Mouse (Mus musculus) cerebellum, postnatal 14 days (tissue): Measurements from ENCODE around the gene Syngr1.

ENCODE experiments used
- DNase-seq, 2 experiments: peaks; one replicate each; pipeline ENCODE4 v3.0.0; 2021; ENCODE audit warnings: mixed read lengths in 2 of 2

The Syngr1 gene

DNA sequence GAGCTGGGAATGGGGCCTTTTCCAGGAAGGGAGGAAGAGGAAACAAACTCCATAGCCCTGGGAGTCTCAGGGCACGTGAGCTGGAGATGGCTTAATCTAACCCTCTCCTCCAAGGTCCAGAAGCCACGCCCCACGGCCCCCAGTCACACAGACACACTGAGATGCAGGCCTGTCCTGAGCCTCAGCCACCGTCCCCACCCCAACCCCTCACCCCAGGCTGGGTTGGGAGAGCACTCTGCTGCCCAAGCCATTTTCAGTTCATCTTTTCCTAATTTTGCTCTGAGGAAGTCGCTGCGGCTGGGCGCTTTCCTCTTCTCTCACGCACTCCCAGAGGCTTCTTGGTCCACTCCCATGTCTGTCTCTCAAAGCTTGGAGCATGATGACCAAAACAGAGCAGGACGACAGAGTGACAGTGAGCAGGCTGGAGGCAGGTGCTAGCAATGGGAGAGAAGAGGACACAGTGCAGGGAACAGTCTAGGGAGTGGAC is 19.1 kb upstream of the Syngr1 start:
- DNase-seq = no peak

DNA sequence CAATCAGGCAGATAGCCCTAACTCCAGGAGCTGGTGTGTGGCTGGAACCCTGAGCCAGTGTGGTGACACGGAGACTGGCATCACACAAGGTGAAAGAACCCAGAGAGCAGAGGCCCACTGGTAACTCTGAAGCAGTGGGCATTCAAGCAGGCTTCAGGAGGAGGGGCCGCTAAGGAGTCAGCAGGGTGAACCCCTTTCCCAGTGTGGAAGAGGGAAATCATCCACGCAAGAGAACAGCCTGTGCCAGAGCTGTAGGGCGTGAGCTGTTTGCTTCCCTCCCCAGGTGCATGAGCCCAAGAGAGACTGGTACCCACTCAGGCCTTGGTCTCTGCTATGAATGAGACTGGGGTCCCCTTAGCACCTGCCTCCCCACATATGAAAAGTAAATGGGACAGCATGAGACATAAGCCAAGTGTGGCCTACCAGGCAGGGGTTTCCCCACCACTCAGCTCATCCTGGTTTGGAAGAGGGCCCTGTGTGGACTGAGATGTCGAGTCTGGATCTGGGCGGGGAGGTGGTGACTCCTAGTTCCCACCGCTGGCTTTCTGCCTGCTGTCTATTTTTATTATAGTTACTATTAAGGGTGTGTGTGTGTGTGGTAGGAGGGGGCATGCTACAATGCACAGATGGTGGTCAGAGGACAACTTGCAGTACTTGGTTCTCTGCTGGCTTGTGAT is 18.4 kb upstream of the Syngr1 start:
- no peak for DNase-seq

DNA sequence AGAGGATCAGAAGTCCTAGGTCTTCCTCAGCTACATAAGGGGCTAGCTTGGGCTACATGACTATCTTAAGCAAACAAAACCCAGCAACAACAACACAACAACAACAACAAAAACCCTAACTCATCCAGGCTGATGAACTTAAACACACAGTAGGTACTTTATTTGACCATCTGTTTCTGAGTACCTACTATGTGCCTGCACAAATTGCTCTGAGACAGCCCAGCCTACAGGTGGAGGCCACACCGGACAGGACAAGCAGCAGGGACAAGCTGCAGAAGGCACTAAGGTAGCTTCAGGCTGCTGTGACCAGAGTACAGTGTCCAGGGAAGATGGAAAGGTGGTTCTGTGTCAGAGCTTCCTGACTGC is 17.9 kb upstream of the Syngr1 start:
- DNase-seq = no peak

DNA sequence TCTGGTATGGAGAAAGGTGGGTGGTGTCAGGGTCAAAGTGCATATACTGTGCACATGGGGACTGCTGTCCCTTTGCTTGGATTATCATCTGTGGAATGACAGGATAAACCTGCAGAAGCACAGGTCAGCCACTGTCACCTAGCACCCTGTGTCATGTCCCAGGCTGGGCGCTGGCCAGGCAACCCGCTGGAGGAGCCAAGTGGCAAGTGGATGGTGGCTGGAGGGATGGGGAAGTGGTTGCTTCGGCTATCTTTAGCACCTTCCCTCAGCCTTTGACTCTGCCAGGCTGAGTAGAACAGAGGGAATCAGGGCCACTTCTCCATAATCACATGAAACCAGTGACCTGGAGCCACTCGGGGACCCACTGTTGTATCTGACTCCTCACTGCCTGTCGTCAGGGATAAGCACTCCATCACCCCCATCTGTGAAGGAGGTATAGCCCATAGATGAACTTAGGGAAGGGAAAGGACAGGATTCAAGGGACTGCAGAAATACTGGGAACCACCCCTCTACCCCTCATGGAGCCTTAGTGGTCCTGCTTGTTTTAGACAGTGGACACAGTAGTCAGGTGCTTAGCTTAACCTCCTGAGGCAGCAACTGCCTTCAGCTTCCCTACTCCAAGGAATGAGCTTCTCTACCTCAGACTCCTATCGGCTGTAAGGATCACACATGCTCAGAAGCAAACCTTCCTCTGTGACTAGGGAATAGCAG is 16.3 kb upstream of the Syngr1 start:
- no peak for DNase-seq

DNA sequence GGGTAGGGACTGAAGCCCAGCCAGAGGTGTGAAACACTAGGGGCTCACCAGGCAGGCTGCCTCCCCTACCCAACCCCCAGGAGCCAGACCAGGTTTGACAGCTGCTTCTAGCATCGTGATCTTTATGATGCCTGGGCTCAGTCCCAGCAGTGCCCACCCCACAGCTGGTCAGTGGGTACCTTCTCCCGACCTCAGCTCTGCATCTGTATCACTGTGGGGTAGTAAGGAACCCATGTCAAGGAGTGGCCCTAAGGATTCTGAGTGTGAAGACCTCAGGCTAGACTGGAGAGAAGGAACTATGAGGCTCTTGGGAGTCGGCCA is 15.8 kb upstream of the Syngr1 start:
- DNase-seq = no peak

DNA sequence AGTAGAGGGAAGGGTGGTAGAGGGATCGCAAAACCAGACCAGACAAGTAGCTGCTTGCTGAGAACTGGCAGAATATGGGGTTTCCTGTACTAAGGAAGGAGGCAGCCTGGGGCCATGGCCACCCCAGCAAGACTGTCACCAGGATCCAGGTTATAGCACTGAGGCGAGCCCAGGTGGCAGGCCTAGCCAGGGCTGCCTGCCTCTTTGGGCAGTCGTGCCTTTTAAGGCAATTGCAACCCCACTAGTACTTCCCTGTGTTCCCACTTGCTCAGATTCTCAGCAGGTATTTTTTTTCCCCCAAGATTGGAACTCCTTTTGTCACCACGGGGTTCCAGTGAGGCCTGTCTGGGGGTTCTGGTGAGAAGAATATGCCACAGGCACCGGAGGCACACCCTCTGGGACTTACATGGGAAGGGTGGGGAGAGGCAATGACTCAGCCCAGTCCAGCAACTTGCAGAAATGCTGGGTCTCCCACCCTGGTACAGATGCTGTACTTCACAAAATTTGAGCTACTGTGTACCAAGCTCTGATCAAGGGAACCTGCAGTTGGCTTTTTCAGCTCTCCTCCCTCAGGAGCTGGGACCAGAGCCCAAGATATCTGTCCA is 15.3 kb upstream of the Syngr1 start:
- no peak for DNase-seq

DNA sequence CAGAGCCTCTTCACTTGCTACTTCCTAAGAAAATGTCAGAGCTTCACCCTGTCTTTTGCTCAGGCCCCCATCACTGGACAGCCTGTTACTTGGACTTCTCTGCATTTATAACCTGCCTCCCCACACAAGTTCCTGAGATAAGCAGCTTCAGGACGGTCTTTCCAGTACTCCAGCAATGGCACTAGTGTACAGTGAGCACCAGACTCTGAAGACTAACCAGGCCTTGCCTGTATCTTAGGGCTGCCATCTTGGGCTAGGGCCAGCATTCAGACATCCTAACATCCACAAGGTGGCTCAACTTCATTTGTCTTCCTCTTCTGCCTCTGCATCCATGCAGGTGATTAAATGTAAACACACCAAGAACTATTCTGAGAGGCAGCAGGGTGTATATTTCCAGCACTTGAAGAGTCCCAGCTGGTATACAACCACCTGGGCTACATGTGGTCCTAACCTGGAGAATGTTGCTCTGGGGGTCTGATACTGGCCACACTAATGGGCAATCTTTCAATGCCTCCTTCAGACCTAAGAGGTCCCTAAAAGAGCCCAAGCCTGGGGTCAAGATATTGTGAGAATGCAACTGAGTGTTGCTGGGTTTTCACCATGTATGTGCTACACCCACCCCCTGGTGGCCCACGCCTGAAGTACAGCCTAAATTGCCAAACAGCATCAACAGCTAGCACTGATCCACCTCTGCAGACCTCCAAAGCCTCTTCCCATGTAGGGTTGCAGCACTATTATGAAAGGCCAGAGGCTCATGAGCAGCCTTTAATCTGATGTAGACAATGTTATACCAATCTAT is 14.6 kb upstream of the Syngr1 start:
- DNase-seq = peak; percentile 81 to 89

DNA sequence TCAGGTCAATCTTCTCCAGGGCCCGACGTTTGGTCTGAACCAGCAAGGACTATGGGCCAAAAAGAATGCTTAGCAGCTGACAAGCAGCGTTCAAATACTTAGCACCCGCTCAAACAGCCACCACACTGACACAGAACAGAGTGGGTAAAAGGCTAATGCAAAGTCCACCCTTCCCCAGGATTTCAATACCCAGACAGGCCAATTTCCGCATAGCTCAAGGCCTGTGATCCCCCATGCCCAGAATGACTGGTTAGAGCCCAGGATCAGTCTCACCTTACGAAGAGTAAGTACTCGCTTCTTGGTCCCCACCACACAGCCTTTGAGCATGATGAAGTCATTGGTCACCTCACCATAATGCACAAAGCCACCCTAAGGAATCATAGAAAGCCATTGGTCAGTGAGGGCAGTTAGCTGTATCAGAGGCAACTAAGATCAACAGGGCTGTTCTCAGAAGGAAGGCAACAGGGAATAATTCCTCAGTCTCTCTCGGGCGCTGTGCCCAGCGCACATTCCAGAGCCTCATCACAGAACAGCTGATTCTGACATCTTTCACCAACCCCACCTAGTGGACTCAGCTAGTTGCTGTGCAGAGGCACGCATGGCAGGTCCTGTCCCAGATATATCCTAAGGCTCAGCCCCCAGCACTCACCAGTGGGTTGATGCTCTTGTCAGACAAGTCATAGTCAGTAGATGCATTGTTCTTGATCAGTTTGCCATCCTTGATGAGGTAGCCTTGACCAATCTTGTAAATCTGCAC is 12.9 kb upstream of the Syngr1 start:
- DNase-seq = no peak

DNA sequence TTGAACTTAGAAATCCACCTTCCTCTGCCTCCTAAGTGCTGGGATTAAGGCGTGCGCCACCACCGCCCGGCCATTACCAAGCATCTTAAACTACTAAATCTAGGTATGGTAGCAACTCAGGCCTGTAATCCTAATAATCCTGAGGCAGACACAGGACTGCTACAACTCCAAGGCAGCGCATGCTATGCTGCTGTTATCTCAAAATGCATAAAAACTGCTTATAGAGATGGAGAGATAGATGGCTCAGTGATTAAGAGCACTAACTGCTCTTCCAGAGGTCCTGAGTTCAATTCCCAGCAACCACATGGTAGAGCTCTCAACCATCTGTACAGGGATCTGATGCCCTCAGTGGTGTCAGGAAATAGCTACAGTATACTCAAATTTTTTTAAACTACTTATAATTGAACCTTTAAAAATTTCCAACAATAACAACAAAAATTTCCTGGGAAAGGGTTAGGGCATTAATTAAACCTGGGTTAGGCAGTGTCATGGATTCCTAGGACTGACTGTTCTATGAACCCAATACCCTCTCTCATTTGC is 11.9 kb upstream of the Syngr1 start:
- no peak for DNase-seq

DNA sequence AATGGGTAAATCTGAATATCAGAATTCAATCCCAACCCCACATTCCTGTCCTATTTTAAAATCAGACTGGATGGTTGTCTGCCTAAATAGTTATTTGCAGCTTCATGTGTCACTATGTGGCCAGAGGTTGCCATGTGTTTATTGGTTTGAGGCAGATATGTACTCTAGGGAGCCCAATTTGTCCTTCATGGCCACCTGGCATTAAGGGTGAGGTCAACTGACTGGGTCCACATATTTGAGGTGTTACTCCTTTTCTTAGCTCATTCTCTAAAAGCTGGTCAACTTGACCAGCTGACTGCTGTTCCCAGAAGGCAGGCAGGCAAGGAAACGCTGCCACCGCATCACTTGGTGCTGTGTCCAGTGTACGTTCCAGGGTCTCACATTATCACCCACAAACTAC is 11.2 kb upstream of the Syngr1 start:
- no peak for DNase-seq

DNA sequence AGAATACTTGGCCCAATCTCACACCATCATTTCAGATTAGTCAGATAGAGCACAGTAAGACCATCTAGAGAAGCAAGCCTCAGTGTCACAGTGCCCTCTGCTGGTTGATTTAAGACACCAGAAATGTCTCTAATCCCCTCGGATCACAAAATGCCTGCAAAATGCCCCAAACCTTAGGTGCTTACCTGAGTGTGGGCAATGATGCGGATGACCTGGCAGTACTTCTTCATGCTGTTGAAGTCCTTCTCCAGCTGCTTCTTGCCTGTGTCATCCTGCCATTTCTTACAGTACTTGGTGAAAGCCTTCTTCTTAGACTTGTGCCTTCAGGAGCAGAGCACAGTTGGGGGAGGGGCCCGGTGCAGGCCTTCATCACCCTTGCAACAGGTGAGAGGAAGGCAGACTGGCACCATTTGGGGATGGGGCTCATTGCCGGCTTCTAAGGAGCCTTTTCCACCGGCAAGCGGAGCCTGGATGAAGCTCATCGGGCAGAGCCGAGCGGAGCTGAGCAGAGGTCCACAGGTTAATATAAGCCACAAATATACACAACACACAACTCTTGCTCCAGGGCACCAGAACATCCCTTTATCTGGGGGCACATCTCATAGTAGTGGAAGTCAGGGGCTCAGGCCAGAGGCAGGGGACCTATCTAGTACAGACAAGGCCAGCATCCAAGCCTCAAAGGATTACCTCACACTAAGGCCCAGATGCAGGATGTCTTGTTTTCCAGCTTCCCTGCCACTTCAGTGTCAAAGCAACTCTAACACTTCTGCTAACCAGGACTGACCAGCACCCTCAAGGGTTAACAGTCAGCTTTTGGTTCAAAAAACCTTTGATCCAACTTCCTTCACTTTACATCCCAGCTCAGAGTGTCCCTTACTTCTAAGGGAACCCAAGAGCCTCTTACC is 10.2 kb upstream of the Syngr1 start:
- peak; percentile 72 to 74 for DNase-seq

DNA sequence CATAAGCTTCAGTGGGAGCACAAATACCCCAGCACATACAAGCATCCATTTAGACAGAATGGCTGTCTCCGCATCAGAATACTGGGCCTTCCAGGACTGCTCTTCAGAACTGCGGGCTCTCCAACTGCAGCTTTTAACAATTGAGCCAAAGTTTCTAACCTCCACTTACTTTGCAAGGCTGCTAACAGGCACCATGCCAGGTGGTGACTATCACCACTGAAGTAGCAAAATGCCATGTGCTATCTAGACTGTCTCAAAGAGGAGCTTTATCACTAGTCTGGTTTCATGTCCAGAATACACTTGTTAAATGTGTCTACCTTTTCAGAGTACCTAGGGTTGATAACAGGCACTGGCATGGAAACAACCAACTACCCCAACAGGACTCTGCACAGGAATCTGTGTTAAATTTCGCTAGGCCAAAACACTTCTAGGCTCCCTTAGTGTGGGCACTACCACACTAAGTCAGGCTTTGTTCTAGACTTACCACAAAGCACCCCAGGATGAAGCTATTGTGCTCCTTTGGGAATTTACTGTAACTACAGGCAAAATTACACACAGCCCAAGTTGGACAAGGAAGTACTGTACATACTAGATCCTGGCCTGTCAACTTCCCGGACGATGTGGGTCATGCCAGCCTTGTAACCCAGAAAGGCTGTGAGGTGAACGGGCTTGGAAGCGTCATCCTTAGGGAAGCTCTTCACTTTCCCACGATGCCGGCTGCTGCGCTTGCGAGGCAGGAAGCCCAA is 9.2 kb upstream of the Syngr1 start:
- peak in 1 of 2 experiments; percentile 23 for DNase-seq

DNA sequence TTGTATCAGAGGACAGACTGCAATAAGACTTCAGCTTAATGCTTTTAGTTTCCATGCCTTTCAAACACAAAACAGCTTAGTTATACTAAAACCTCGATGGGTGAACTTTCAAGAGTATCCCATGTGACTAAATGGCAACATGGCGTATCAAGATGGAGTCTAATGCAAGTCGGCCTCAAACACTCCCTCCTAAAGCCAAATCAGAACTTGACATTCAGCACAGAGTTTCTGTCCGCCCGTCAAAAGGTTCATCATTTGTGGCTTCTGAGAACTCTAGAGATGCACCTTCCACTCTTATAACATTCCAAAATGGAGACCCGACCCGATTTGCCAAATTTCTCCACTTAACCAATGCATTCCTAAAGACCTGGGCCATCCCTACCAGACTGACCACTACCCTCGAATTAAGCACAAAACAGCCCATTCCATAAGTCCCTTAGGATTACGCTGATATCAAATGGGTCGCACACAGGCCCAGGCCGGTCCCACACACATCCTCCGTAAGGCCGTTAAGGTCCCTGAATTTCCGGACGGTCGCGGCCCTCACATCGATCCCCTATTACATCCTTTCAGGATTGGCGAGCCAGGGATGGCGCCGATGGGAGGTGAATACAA is 8.4 kb upstream of the Syngr1 start:
- DNase-seq = no peak

DNA sequence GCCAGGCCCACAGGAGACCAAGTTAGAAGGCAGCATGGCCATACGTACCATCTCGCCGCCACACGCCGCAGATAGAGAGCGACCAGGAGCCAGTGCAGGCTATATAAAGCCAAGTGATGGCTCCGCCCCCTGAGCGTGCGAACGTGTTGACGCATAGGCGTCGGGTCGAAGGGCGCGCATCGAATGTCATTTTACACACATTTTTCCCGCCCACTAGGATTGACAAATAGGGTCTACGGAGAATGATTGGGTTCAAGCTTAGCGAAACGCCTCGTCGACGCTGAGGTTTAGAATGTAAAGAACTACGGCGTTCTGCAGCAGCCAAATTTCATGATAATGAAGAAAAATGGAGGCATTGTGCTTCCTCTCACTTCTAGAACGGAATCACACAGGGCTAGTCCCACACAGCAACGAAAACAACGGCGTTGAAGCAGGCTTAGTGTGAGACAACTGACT is 7.8 kb upstream of the Syngr1 start:
- DNase-seq = peak; percentile 99

DNA sequence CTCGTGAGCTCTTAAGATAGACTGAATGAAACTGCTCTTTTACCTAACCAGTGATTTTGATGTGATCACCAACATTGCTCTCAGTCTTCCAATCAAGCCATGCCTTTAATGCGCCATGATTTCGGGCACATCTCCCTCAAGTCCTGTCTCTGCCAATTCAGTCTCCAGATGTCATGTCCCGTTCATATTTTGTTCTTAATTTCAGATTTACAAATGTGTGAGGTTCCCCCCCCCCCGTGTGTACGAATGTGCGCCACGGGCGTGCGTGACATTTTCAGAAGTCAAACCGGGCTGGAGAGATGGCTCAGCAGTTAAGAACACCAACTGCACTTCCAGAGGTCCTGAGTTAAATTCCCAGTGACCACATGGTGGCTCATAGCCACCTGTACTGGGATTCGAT is 7.4 kb upstream of the Syngr1 start:
- peak in 1 of 2 experiments; percentile 53 for DNase-seq

DNA sequence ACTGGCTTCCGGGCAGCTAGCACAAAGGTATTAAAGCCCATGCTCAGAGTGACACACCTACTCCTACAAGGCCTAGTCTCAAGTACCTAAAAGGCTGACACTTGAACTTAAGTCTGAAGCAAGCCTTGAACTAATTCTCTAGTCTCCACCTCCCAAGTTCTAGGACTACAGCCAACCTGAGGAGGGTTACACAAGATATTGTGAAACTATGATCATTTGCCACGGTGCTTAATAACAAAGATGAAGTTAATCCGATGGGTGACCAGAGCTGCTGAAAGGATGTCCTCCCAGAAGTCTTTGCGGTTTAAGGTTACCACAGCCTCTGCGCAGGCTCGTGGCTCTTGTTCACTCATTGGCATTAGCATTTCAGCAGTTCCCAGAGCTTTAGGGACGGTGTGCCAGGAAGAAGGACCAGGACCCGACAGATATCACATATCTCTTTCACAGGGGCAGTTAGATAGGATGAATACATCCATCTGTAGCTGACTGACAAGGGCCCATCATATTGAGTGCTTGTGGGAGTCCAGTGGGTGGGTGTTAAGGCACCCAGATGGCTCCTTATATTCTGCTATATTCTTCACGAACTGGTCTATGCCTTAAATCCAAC is 3.6 kb upstream of the Syngr1 start:
- DNase-seq = no peak

DNA sequence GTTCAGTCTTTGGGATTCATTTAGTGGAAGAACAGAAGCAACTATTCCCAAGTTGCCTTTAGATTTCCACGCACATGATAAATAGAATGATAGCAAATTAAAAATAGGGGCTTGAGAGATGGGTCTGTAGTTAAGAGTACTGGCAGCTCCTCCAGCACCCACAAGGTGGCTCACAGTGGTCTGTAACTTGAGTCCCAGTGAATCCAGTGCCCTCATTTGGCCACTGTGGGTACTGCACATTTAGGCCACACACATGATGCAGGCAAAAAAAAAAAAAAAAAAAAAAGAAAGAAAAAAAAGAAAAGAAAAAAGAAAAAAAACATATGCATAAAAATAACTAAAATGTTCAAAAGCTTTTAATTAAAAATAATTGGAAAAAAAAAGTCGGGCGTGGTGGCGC is 2.5 kb upstream of the Syngr1 start:
- DNase-seq = peak; percentile 97 to 98

DNA sequence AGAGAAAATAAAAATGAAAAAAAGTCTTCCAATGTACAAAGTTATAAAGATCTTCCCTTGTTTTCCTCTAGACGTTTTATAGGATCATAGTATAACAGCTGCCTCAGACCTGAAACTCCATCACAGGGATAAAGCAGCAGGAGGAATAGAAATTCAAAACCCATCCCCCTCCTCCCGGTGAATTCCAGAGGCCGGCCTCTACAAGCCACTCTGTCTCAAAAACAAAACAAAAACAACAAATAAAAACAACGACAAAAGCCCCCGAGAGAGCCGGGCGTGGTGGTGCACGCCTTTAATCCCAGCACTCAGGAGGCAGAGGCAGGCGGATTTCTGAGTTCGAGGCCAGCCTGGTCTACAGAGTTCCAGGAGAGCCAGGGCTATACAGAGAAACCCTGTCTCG is 979 bp upstream of the Syngr1 start:
- no peak for DNase-seq

DNA sequence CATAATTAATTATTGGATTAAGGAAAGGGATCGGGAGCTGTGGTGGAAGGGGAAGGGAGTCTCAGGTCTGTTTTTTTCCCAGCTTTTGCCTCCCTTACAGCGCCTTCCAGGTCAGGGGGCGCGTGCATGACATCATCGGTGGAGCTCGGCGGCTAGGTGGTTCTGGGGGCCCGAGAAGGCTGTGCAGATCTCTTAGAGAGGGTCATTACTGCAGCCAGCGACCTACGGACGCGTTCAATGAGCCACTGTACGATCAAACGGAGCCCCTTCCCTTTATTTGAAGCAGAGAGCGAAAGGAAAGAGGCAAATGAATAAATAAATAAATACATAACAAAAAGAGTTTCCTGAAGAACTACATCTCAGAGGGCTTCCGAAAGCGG is 403 bp upstream of the Syngr1 start:
- DNase-seq = peak; percentile 65 to 67

DNA sequence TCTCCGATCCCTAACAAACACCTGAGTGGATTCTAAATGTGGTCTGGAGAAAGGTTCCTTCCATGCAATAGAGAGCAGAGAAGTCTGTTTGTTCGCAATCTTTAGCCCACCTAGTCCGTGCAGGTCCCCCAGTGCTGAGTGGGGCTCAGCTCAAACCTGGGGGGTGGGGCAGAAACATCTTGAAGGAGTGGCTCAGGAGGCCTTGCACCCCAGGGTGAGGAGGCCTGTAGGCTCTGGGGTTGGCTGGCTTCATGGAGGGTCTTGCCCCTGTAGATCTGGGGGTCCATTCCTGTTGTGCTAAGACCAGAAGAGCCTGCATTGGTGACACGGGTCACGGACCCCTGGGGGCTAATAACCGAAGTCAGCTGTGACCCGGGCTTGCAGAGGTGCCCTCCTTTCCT is 907 bp downstream of the Syngr1 start:
- peak; percentile 60 to 66 for DNase-seq
